Mouse (Mus musculus) CH12.LX (cell line): ENCODE results near the gene Npm1. TPM values are rescaled to one million over a fixed set of nuclear protein-coding genes. Genes with fewer than 3 reads are reported as not detected.

Source experiments
- DNase-seq: peaks from one replicate; pipeline ENCODE4 v3.0.0-alpha.2; 2013; ENCODE audit errors: extremely low read depth
- H3K27ac ChIP-seq: 2 replicates; pipeline ENCODE4 v1.5.1; 2012; ENCODE audit warnings: low read depth, mild to moderate bottlenecking, control low read depth, moderate library complexity; ENCODE audit not compliant: insufficient read depth
- H3K27me3 ChIP-seq: replicated peaks from 2 replicates; pipeline ENCODE3; 2012; ENCODE audit warnings: inconsistent platforms
- H3K36me3 ChIP-seq, 2 experiments: replicated peaks in 1 of 2; 2 replicates each; pipeline versions ENCODE3 to v1.6.1; 2012; ENCODE audit warnings: inconsistent platforms in 1 of 2, low read length in 1 of 2, mild to moderate bottlenecking in 1 of 2, mixed read lengths in 1 of 2, moderate library complexity in 1 of 2; ENCODE audit not compliant: control insufficient read depth in 1 of 2, insufficient read depth in 1 of 2
- H3K4me1 ChIP-seq, 2 experiments: 2 replicates each; pipeline ENCODE4 v1.6.1; 2012; ENCODE audit warnings: inconsistent platforms in 1 of 2, moderate library complexity in 1 of 2; ENCODE audit not compliant: insufficient read depth in 2 of 2, control insufficient read depth in 1 of 2
- H3K4me2 ChIP-seq: 2 replicates; pipeline ENCODE4 v1.6.1; 2012; ENCODE audit warnings: low read depth, mild to moderate bottlenecking, control low read depth; ENCODE audit not compliant: poor library complexity, insufficient read depth, severe bottlenecking
- H3K4me3 ChIP-seq, 3 experiments: fragments of 150-350 bp in 1 of 3; sonication (generic) in 1 of 3; replicated peaks in 1 of 3; 2 replicates each; pipeline versions ENCODE3 to v1.5.1; 2011 to 2012; ENCODE audit warnings: low read depth in 2 of 3, low read length in 2 of 3, mild to moderate bottlenecking in 2 of 3, moderate library complexity in 2 of 3, control low read depth in 1 of 3, improper control_type of control experiment in 1 of 3, inconsistent platforms in 1 of 3, mixed read lengths in 1 of 3; ENCODE audit not compliant: poor library complexity in 1 of 3
- H3K79me2 ChIP-seq: replicated peaks from 2 replicates; pipeline ENCODE4 v1.6.1; 2012; ENCODE audit warnings: mild to moderate bottlenecking, moderate library complexity; ENCODE audit not compliant: control insufficient read depth, poor library complexity, insufficient read depth, severe bottlenecking; ENCODE audit errors: extremely low read depth
- H3K9ac ChIP-seq: 2 replicates; pipeline ENCODE4 v1.6.1; 2012; ENCODE audit warnings: low read depth, mild to moderate bottlenecking, control low read depth, moderate library complexity; ENCODE audit not compliant: insufficient read depth
- H3K9me3 ChIP-seq: replicated peaks from 2 replicates; pipeline ENCODE3; 2012; ENCODE audit warnings: low read length, inconsistent platforms, mixed read lengths
- BHLHE40 ChIP-seq: IDR thresholded peaks from 2 replicates; pipeline ENCODE4 v1.6.1; 2011; ENCODE audit warnings: mild to moderate bottlenecking, low read depth, low read length, improper control_type of control experiment
- CHD1 ChIP-seq: IDR thresholded peaks from 2 replicates; pipeline ENCODE4 v1.6.1; 2012; ENCODE audit warnings: low read depth, low read length, improper control_type of control experiment, inconsistent platforms
- CHD2 ChIP-seq: IDR thresholded peaks from 2 replicates; pipeline ENCODE4 v1.6.1; 2011; ENCODE audit warnings: low read length, improper control_type of control experiment
- CTCF ChIP-seq, 2 experiments: IDR thresholded peaks in 1 of 2; conservative IDR thresholded peaks in 1 of 2; 2 replicates each; pipeline ENCODE4 v1.5.1; 2011 to 2012; ENCODE audit warnings: low read depth in 2 of 2, low read length in 2 of 2, improper control_type of control experiment in 1 of 2, inconsistent platforms in 1 of 2, mild to moderate bottlenecking in 1 of 2, moderate library complexity in 1 of 2
- E2F4 ChIP-seq: IDR thresholded peaks from 2 replicates; pipeline ENCODE4 v1.6.1; 2011; ENCODE audit warnings: low read depth, low read length, improper control_type of control experiment; ENCODE audit not compliant: insufficient replicate concordance
- ELF1 ChIP-seq: IDR thresholded peaks from 2 replicates; pipeline ENCODE4 v1.6.1; 2014; ENCODE audit warnings: low read depth, mild to moderate bottlenecking, inconsistent platforms, low read length, improper control_type of control experiment
- ETS1 ChIP-seq: conservative IDR thresholded peaks from 2 replicates; pipeline ENCODE4 v1.6.1; 2012; ENCODE audit warnings: low read depth, mild to moderate bottlenecking, inconsistent platforms, low read length, improper control_type of control experiment, moderate library complexity
- JUND ChIP-seq: conservative IDR thresholded peaks from 2 replicates; pipeline ENCODE4 v1.6.1; 2011; ENCODE audit warnings: low read depth, low read length, improper control_type of control experiment
- KAT2A ChIP-seq: IDR thresholded peaks from 2 replicates; pipeline ENCODE4 v1.6.1; 2012; ENCODE audit warnings: low read length, improper control_type of control experiment, inconsistent platforms; ENCODE audit not compliant: insufficient replicate concordance
- MXI1 ChIP-seq: IDR thresholded peaks from 2 replicates; pipeline ENCODE4 v1.6.1; 2011; ENCODE audit warnings: mild to moderate bottlenecking, low read depth, low read length, improper control_type of control experiment
- MYC ChIP-seq: IDR thresholded peaks from 2 replicates; pipeline ENCODE4 v1.6.1; 2011; ENCODE audit warnings: low read depth, mild to moderate bottlenecking, improper control_type of control experiment, low read length
- NELFE ChIP-seq: IDR thresholded peaks from 2 replicates; pipeline ENCODE4 v1.6.1; 2011; ENCODE audit warnings: low read depth, low read length, improper control_type of control experiment
- PAX5 ChIP-seq: IDR thresholded peaks from 2 replicates; pipeline ENCODE4 v1.6.1; 2012; ENCODE audit warnings: low read length, inconsistent platforms, mixed read lengths
- POLR2A ChIP-seq: IDR thresholded peaks from 2 replicates; pipeline ENCODE4 v1.6.1; 2011; ENCODE audit warnings: low read depth, mild to moderate bottlenecking, improper control_type of control experiment, low read length
- RAD21 ChIP-seq: IDR thresholded peaks from 2 replicates; pipeline ENCODE4 v1.6.1; 2011; ENCODE audit warnings: low read depth, mild to moderate bottlenecking, low read length, improper control_type of control experiment, moderate library complexity
- TCF12 ChIP-seq: IDR thresholded peaks from 2 replicates; pipeline ENCODE4 v1.6.1; 2014; ENCODE audit warnings: low read depth, mild to moderate bottlenecking, inconsistent platforms, low read length, improper control_type of control experiment
- USF2 ChIP-seq: conservative IDR thresholded peaks from 2 replicates; pipeline ENCODE4 v1.6.1; 2011; ENCODE audit warnings: low read depth, low read length, improper control_type of control experiment
- dilution Hi-C: fragments of 300-500 bp; cut with MboI; formaldehyde crosslinking; loops from 2 replicates; pipeline ENCODE4 v1.14.3; 2020; ENCODE audit warnings: low sequenced_read_pairs; ENCODE audit not compliant: extremely low pct_unique_long_range_greater_than_20kb, extremely low pct_ligation_motif_present
- in situ Hi-C: fragments of 300-500 bp; cut with MboI; formaldehyde crosslinking; loops from 3 replicates; pipeline ENCODE4 v1.14.3; 2019; ENCODE audit warnings: low sequenced_read_pairs, low pct_ligation_motif_present, low pct_unique_long_range_greater_than_20kb, mixed read lengths
- polyA plus RNA-seq: library from polyadenylated mRNA; unstranded; fragments of >175 nt; gene quantifications from 2 replicates; pipeline ENCODE4 v1.2.1, GENCODE M21; 2012; ENCODE audit warnings: low read depth; ENCODE audit not compliant: insufficient read length
- total RNA-seq, 2 experiments: library from RNA; depleted of rRNA; stranded (reverse); fragments of 300-350 nt in 1 of 2; fragments of >200 nt in 1 of 2; gene quantifications; 2 replicates each; pipeline ENCODE4 v1.2.3; 2012 to 2014

The Npm1 gene
- total and polyA plus RNA-seq, 3 experiments: 3,603 to 8,076 (median 6,953) TPM

GRCm38 (mm10) chr11:33199906-33200763, 37.1 kb upstream of the Npm1 start:
- no peak overlapping the region for H3K4me2 ChIP-seq
- in situ Hi-C loops (no loop called here), dilution Hi-C loops (no loop called here)
- H3K9me3 ChIP-seq: peaks cover 66% of the 10 kb centered on the region
- H3K4me3 ChIP-seq: no peak overlapping the region
- H3K4me1 ChIP-seq: no peaks in the 10 kb centered on the region
- no peak overlapping the region for H3K27ac ChIP-seq
- DNase-seq: no peak
- no peaks in the 10 kb centered on the region for H3K27me3 ChIP-seq
- H3K9ac ChIP-seq: no peak overlapping the region
- TF ChIP-seq ETS1 (no peak), PAX5 (no peak), CHD1 (no peak), NELFE (no peak), CHD2 (no peak), JUND (no peak), ELF1 (no peak), POLR2A (no peak), TCF12 (no peak), MXI1 (no peak), E2F4 (no peak), RAD21 (no peak)
- H3K36me3 ChIP-seq: no peaks in the 10 kb centered on the region
- no peaks in the 10 kb centered on the region for H3K79me2 ChIP-seq

- dilution Hi-C loops: no loop called here
- no peak for DNase-seq
- H3K4me2 ChIP-seq: no peak overlapping the region
- H3K36me3 ChIP-seq: no peaks in the 10 kb centered on the region
- no peaks in the 10 kb centered on the region for H3K79me2 ChIP-seq
- H3K27me3 ChIP-seq: no peaks in the 10 kb centered on the region
- H3K9me3 ChIP-seq: peaks cover 61% of the 10 kb centered on the region
- no peak overlapping the region for H3K9ac ChIP-seq
- in situ Hi-C loops: no loop called here
- no peaks in the 10 kb centered on the region for H3K4me1 ChIP-seq
- H3K4me3 ChIP-seq: no peak overlapping the region
- TF ChIP-seq USF2 (no peak), MYC (no peak), KAT2A (no peak), CTCF (conservative IDR thresholded peaks at IDR 0.05 in 1 of 2, IDR thresholded peaks at IDR 0.05 in 1 of 2; ENCODE audit: low read depth in 2 of 2, low read length in 2 of 2) (no peak), BHLHE40 (no peak), ETS1 (no peak)
- H3K27ac ChIP-seq: no peak overlapping the region
These were observed 36.1 kb upstream of the Npm1 start for GRCm38 (mm10) chr11:33199117-33199514.
